Mouse (Mus musculus): Measurements from ENCODE around the gene Glce.
A peak's percentile ranks its signal among the peaks of the same experiment; 100 is the strongest.

Glce gene

DNA sequence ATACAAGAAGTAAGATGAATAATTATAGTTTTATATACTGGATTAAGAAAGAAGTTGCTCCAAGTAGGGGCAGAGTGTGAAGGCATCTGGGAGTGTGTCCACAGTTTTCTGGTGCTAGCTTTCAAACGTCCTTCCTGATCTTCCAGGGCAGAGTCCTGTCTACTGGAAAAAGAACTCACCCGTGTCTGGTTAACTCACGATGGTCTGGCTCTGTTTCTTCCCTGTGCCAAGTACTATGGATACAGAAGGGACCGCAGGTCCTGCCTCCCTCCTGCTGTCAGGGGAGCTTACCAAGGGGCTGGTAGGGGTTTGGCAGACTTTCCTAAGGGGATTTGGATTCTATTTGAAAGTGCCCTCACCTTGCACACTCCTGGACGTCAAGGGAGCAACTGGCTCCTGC is 97.4 kb downstream of the Glce start:
- DNase-seq: no peak

DNA sequence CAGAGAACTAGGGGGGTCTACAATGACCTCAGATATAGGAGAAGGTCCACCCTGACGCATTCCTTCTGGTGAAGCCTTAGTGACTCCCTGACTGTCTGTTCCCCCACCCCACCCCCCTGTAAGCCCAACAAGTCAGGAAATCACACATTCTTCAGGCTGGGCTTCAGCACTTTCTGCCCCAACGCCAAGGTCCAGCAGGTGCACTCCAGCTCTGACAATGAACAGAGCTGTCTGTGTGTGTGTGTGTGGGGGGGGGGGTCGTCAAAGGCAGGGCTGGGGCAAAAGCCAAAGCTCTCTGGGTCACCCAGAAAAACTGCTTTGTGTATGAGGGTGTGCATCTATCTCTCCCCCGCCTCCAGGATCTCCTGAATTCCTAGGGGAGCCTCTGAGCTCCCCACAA is 98.6 kb downstream of the Glce start:
- no peak for DNase-seq

DNA sequence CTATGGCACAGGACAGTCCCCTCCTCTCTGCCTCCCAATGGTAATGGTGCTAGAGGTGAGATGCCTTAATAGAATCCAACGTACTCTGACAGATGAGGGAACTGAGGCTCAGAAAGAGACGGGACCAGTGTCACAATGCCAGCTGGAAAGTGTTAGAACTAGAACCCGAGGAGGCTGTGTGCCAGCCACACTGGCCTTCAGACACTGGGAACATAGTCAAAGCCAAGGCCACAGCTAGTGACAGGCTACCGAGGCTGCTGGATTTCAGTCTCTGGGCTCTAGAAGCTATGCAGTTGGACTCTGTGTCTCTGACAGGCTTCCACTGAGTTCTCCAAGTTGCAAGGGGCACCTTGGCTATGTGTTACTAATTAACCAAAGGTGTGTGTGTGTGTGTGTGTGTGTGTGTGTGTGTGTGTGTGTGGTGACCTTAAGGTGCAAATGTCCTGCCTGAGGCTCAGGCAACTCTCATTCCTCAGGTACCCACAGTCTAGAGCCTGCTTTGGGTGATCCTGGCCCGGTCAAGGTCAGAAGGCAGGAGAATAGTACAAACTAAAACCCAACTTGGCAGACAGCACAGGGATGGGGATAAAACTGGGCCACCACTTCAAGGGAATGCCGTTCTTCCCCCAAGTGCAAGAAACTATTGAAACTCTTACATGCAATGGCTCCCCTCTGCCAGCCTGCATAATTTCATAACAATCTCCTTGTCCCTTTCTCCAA is 99.3 kb downstream of the Glce start:
- DNase-seq: no peak

DNA sequence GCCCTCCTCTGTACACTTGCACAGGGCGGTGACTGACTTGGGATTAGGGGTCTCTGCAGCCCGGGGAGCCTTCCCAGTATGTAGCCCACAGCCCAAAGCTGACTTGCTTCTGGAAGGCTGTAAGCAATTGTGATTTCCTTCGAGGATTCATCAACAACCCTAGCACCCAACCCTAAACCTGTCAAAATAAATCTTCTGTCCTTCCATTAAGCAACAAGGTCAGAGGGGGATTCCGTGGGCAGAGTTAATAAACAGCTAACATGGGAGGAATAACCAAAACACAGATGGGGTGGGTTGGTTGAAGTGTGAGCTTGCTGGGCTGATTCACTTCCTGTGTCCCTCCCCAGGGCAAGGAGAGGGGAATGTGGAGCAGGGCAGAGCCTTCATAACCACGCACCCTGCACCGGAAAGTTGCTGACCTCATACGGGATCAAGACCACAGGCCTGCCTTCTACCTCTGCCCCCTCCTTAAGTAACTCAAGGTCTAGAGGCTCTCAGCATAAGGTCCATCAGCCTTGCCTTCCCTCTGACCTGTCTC is 100.8 kb downstream of the Glce start:
- no peak for DNase-seq

DNA sequence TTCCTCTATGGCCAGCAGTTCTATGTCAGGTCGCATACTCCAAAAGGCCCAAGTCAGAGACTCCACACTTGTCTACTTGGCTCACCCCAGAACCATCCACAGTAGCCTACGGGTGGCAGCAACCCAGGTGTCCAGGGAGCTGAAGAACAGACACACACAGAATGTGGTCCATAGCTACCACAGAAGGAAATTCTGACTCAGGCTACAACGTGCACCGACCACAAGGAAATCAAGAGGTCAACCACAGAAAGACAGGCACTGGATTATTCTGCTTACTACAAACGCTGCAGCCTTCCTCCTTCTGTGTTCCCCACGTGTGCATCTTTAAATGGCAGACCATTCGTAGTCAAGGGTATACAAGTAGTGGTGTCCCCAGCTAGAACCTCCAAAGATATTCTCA is 102.2 kb downstream of the Glce start:
- DNase-seq: no peak

DNA sequence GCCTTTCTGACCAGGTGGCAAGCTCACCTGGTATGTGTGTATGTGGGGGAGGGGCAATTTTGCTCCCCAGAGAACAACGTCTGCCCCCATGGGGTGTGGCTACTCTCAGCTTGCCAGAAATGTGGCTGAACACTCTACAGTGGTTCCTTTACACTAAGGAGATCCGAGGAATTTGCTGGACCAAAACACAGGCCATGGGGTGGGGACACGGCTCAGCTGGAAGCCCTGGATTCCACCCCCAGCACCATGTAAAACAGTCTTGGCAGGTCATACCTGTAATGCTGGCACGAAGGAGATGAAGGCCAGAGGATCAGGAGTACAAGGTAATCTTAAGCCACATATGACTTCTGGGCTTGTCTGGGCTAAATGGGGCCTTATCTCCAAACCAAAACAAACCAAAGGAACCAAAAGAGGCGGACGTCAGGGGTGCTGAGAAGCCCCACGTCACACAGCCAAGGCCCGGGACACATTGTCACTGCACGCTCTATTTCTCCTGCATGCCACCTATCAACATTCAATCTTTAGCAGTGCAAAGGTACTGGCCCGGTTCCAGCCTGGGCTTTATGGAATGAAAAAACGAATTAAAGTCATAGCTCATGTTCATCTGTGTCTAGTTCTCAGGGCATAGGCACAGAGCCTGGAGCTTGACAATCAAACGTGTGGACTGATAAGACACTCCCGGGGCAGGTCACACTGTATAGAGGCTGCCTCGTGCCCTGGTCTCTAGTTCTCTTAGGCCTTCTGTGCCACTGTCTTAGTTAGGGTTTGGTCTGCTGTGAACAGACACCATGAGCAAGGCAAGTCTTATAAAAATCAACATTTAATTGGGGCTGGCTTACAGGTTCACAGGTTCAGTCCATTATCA is 104.0 kb downstream of the Glce start:
- DNase-seq: peak in 1 of 2 experiments; percentile 32

DNA sequence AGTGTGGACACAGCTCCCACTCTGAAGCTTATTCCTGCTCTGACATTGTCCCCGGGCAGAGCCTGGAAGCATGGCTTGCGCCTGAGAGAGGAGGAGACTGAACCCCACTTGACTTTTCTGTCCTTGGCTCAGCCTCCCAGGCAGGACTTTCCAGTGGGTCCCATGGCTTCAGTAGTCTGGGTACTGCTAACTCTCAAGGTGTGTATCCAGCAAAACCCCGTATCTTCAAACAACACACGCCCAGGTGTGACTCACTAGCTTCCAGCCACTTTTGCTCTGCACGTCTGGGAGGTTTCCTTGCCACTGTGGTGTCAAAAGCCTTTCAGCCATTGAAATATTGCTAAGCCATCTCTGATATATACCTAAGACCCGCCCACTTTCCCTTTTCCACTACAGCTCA is 105.1 kb downstream of the Glce start:
- no peak for DNase-seq

DNA sequence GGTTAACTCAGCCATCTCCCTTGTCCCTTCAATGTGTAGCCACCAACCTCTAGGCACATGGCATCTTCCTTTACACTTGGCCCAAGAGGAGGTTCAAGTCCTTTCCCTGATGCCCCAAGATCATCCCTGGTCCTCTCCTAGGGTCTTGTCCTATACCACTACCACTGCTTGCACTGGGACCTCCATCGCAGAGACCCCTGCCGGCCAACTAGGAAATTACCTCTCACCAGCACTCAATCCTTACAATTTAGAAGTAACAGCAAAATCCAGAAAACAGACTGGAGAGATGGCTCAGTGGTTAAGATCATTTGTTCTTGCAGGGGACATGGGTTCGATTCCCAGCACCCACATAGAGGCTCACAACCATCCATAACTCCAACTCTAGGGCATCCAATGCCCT is 107.0 kb downstream of the Glce start:
- no peak for DNase-seq

DNA sequence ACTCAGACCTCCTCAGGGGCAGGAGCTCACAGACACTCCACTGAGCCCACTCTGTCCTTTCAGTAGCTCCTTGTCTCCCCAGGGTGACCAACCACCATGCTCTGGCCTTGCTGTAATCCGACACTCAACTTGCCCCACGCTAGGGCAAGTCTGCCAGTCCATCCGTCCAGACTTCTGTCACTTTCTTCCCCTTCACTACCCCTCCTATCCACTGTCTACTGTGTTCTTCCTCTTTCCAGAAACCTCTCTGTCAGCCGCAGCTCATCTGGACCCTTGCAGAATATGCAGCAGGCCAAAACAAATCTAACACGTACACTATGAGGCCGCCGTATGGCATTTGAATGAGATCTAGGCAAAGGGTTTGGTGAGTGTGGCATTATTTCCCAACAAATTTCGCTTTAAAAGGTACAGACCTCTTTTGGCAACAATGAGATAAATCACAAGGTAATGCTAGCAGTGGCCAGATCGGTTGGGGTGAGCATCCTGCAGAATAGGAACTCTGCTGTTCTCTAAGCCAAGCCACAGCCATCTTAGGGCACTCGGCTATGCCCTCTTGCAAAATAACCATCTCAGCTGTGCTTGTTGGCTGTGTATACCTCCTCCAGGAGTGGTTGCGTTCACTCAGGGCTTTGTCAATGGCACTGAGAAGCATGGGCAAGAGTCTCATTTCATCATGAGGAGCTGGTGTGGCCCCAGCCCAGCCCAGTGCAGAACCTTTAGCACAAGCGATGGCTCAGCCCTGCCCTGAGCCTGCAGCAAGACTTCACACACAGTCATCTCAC is 108.9 kb downstream of the Glce start:
- no peak for DNase-seq

DNA sequence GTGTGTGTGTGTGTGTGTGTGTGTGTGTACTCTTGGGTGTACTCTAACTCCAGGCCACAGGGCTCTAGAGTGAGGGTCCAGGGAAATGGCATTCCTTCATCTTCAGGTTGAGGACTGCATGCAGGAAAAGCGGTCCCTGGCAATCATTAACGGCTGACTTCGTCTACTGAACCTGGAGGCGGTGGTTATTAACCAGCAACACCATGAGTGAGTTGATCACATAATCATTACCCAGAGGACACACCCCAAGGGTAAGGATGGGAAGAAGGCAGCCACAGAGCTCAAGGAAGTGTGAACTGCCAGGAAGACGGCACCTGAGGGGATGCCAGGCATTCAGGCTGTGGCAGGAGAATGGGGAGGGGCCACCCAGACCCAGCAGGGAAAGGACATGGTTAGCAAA is 114.1 kb downstream of the Glce start:
- no peak for DNase-seq

Data from cerebellum, postnatal 14 days (tissue).